Mouse (Mus musculus) gastrocnemius, postnatal 14 days (tissue): ENCODE data around the gene Rimkla. TPM values are rescaled to one million over a fixed set of nuclear protein-coding genes. Genes with fewer than 3 reads are reported as not detected.

Experiments used
- DNase-seq: peaks from one replicate; pipeline ENCODE4 v3.0.0; 2021; ENCODE audit warnings: mixed read lengths
- intact Hi-C: fragments of 180-260 bp; cut with DNase I; formaldehyde crosslinking; loops from one replicate; pipeline ENCODE4 v1.15.1; 2025; ENCODE audit warnings: low total_unique reads
- total RNA-seq, 2 experiments: library from RNA; stranded (reverse); gene quantifications; 2 replicates each; pipeline ENCODE4 v1.2.3; 2021

Rimkla gene
- total RNA-seq, 2 experiments from 2014 or later = 0.04 to 0.27 TPM

- intact Hi-C loops = no loop called here
- DNase-seq = no peak
These were observed 66.8 kb downstream of the Rimkla start for GRCm38 (mm10) chr4:119425601-119426000.

GRCm38 (mm10) chr4:119425077-119425476, 67.4 kb downstream of the Rimkla start:
- intact Hi-C loops = no loop called here
- DNase-seq = no peak

GRCm38 (mm10) chr4:119422294-119422964, 70.0 kb downstream of the Rimkla start, which contains the start of the genes Ppcs and Zmynd12:
Gene Ppcs, minus strand, starts transcription at chr4:119422420.
Gene Zmynd12, plus strand, starts transcription at chr4:119422814.
- intact Hi-C loops = no loop called here

GRCm38 (mm10) chr4:119421921-119422293, 70.5 kb downstream of the Rimkla start:
- DNase-seq = peak; percentile 27
- intact Hi-C loops = no loop called here

More at GRCm38 (mm10) chr4:119422294-119422964, 70.0 kb downstream of the Rimkla start, which contains the start of the genes Ppcs and Zmynd12:
- DNase-seq = peak; percentile 88

GRCm38 (mm10) chr4:119421191-119421590, 71.2 kb downstream of the Rimkla start:
- no peak for DNase-seq
- intact Hi-C loops = no loop called here

GRCm38 (mm10) chr4:119417894-119418293, 74.5 kb downstream of the Rimkla start:
- DNase-seq = no peak
- intact Hi-C loops = no loop called here

- no peak for DNase-seq
- intact Hi-C loops = no loop called here
These were observed 75.2 kb downstream of the Rimkla start for GRCm38 (mm10) chr4:119417270-119417669.

Other genes with a start within 250 kb of the Rimkla start
- gene Cldn19, start 237.2 kb downstream of the Rimkla start, total RNA-seq = 10 to 100 TPM in 1 of 2 experiments, 1 to 10 TPM in 1; 6.2 to 16.8 TPM
- 100 to 1,000 TPM; 494 to 519 TPM for gene Ybx1, start 198.0 kb downstream of the Rimkla start, total RNA-seq
- gene Ppih, start 172.1 kb downstream of the Rimkla start, total RNA-seq = 10 to 100 TPM in 1 of 2 experiments, 1 to 10 TPM in 1; 9.9 to 10.4 TPM
- gene Ccdc30, start 77.1 kb downstream of the Rimkla start, total RNA-seq = under 1 TPM in 1 of 2 experiments, not detected in 1; 0.33 TPM
- gene Ppcs, start 70.2 kb downstream of the Rimkla start, total RNA-seq = 1 to 10 TPM; 4.1 to 4.8 TPM
- under 1 TPM in 1 of 2 experiments, not detected in 1; 0.20 TPM for gene Zmynd12, start 69.8 kb downstream of the Rimkla start, total RNA-seq
- gene Foxj3, start 44.4 kb upstream of the Rimkla start, total RNA-seq = 10 to 100 TPM; 20.7 to 22.9 TPM
- gene Frg2f1, start 46.9 kb upstream of the Rimkla start, total RNA-seq = 1 to 10 TPM; 4.2 to 5.0 TPM
- gene Guca2a, start 145.1 kb upstream of the Rimkla start, total RNA-seq = not detected
- not detected for gene Guca2b, start 166.3 kb upstream of the Rimkla start, total RNA-seq
- 1 to 10 TPM; 2.9 to 3.0 TPM for gene Hivep3, start 241.2 kb upstream of the Rimkla start, total RNA-seq